Mouse (Mus musculus) urinary bladder, postnatal 25 days (tissue): Measurements from ENCODE around the gene Ino80e.
A peak's percentile ranks its signal among the peaks of the same experiment; 100 is the strongest.
"Not testable (repeated sequence)": the region's sequence is repeated elsewhere in the genome, so short reads cannot be mapped to it uniquely, and the experiment has no call there.

Experiments
- DNase-seq: peaks from one replicate; pipeline ENCODE4 v3.0.0; 2022; ENCODE audit warnings: low spot score

Gene Ino80e

DNA sequence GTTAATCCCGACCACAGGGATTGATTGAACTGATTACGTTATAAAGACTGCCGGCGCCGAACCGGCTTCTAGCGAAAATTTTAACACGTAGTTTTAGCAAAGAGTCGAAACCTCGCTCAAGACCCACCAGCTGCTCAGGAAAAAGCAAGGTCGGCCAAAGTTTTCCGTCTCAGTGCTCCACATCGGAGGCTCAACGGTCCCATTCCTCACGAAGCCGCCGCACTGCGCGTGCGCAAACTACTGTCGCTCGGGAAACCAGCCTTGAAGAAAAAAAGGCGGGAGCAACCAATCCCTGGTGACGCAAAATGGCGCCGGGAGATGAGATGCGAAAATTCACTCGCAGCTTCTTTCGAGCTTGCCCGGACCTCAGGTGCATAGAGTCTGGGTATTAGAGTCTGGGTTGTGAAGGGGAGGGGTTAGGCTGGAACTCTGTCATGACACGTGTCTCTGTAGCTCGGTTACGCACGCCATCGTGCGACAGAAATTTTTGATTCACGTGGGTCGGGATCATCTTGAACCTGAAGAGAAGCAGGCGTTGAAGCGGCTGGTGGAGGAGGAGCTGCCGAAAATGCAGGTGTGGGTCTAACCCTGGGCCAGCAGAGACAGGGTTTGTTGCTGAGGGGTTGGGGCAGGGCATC, at the start of gene Ino80e:
Ino80e (minus strand) TSS at position 231 of the 638 bp plus-strand sequence.
- DNase-seq, result peak; percentile 93

DNA sequence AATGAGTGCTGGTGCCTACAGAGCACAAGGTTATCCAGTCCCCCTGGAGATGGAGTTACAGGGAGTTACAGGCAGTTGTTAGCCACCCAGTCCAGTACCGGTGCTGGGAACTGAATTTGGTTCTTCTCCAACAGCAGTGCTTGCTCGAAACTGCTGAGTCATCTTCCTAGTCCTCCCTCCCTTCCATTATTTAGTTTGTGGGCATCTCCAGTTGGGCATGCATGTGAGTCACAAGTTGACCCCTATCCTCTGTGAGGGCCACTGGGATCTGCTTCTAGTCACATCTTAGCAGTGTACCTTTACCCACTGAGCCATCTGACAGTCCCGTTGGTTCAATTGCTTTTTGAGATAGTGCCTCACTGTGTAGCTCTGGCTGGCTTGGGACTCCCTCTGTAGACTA, 43.4 kb upstream of the Ino80e start:
- DNase-seq, result no peak

DNA sequence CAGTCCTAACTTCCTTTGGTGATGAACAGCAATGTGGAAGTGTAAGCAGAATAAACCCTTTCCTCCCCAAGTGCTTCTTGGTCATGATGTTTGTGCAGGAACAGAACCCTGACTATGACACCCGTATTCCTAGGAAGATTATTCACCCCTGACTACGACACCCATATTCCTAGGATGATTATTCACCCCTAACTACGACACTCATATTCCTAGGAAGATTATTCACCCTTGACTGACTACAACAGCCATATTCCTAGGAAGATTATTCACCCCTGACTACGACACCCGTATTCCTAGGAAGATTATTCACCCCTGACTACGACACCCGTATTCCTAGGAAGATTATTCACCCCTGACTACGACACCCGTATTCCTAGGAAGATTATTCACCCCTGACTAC, 37.6 kb upstream of the Ino80e start:
- not testable (repeated sequence) for DNase-seq

DNA sequence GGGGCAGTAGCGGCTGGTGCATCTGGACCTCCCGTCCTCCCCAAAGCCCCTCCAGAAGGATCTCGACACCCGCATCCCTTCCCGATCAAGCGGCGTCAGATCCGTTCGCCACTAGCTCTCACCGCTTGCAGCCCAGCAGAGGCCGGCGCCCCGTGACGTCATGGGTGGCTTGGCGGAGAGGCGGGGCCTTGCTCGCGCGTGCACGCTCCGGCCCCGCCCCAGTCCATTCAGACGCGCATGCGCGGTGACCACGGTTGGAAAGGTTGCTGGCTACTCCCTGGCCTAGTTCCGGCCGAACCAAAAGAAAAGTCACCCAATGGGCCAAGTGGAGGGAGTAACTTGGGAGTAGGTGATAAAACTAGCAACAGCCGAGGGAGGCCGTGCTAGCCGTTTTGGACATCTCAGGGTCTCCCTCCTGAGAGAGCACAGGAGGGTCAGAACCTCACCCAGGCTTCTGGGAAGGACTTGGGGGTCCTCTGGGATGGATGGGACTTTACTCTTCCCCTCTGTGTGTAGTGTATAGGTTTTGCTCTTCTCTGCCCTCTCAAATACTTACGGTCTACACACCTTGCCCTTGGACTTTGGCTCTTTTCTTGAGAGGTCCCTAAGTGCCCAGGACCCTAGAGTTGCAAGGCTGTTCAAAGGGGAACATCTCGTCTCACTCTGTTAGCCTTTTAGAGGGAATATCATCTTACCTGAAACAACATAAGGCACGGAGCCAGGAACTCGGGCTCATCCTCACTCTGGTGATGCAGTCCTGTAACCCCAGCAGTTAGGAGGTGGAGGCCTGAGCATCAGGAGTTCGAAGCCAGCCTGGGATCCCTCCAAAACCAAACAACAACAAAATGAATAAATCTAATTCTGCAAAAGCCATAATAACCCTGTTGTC, 36.2 kb upstream of the Ino80e start:
- peak; percentile 99 for DNase-seq

DNA sequence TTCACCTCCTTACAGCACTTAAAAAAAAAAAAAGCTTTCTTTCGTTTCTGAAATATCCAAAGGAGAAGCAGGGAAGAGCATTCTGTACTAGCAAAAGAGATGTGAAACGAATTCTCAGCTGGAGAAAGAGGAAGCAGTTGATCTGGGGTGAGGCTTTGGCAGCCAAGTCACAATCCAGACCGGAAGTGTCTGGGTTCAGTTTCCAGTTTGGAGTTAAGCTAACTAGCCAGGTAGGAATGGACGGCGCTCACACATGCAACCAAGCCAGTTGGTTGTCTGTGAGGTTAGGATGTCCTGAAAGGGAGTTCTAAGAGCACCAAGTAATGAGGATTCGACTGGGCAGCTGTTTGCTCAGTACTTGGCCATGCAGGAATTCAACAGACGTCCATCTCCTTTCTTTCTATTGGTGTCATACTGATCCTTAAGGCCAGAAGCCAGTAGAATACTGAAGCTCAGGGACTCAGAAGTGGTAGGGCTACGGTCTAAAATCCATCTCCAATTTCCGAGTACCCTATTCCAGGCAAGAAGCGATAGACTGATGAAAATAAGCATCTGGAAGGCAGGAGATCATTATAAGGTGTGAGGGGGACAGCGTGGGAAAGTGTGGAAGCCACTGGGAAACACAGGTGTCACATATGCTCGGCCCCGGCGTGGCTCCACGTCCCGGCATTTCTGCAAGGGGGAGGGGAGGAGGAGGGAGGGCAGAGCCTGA, 35.4 kb upstream of the Ino80e start:
- no peak for DNase-seq

DNA sequence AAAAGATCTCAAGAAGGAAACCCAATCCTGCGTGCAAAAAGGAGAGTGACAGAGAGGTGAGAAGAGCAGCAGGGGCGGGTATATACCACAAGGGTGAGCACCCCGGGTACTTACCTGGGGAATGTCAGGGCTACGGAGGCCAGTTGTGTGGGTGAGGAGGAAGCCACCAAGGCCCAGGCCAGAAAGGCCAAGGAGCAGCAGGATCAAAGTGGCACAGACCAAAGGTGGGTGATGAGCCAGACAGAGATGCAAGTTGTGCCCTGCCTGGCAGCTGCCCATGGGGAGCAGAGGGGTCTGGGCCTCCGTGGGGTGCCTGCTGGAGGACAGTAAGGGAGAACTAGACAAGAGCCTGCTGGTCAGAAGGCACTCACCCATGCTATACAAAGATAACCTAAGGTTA, 34.7 kb upstream of the Ino80e start:
- DNase-seq, result no peak

DNA sequence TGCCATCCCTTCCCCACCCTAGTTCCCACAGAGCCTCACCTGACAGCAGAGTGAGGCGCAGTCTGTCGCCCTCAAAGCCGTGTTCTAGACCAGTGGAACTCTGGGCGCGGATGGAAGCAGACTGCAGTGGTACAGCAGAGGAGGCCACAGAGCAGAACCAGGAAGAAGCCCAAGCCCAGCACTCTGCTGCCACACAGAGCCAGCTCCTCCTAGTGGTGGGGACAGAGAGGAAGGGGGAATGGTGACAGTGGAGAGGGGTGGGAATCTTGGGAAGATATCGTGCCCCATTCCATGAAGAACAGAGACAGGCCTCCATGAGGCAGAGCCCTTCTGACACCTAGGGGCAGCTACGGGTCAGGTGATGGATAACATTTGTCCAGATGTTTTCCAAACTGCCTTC, 26.7 kb upstream of the Ino80e start:
- DNase-seq, result no peak

DNA sequence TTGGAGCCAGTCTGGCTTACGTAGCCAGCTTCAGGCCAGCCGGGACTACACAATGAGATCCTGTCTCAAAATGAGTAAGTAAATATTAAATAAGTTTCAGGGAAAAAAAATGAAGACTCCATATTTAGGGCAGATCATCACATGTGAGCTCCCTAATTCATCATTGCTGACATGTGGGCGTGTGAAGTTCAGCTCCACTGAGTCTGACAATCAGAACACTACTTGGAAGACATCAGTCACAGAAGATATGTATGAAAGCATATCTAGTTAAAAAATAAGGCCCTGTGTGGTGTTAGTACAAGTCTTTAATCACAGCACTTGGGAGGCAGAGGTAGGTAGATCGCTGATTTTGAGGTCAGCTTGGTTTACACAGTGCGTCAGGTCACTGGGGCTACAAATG, 25.1 kb upstream of the Ino80e start:
- DNase-seq, result no peak

DNA sequence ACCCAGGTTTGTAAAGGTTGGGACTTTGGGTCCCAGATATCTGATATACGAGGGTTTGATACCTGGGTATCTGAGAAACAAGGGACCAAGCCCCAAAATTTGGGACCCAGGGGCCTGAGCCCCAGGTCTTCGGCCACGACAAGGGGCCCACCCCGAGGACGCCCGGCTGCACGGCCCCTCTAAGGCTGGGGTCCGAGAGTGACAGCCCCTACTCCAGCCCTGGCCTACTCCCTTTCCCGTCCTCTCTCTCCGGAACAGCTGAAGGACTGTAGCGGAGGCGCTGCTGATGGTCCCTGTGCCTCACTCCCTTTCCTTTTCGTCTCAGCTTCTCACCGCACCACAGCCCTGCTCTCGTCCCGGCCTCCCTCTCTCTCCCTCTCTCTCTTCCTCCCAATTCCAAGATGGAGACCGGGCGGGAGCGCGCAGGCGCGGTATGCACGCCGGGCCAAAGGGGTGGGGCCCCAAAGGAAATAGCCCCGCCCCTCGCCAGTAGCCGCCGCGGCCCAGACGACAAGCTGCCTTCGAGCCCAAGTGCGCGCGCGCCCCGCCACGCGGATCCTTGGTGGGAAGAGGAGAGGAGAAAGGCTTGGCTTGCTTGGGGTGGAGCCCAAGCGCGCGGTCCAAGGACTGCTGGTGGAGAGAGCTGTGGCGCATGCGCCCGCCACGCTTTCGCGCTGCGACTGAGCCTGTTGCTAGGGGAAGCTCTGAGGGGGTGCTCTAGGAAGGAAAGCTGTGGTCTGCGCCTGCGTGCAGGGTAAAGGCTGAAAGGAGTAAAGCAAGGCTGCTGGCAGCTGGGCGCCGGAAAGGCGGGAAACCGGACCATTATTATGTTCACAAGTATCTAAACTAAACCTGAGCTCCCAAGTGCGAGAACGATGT, 22.3 kb upstream of the Ino80e start, which contains the start of gene Taok2:
Taok2 (minus strand) TSS at position 418 of the 879 bp plus-strand sequence.
- peak; percentile 97 for DNase-seq

DNA sequence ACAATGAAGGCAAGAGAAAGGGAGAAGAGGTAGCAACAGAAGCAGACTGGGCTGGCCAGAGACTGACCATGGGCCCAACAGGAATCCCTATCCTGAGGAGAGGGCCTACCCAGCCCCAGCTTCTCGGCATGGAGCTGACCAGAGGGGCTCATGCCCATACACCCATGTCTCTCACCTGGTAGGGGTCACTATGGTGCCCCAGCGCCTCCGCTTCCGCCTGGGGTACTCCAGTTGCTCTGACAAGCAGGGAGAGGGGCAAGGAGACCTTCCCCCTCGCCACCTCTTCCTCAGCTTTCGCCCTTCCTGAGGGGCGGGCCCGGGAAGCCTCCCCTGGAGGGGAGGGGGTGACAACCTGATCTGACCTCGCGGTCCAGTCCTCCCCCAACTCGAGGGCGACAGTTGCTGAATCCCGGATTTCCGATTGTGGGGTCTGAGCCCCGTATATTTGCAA, 21.6 kb upstream of the Ino80e start:
- no peak for DNase-seq

DNA sequence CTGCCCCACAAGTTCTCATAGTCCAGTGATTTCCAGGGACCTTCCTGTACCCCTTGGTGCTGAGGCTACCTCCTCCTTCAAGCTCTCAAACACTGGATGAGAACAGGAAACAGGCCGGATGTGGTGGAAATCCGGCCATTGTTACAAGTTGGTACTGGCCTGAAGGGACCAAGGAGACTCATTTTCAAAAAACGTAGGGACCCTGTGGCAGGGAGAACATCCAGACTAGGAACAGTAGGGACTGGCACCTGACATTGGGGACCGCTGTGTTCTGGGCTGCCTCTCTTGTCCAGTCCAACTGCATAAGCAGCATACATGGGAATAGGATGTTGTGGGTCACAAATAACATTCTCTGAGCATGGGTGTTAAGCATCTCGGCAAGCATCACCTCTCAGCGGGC, 18.9 kb upstream of the Ino80e start:
- DNase-seq, result no peak

DNA sequence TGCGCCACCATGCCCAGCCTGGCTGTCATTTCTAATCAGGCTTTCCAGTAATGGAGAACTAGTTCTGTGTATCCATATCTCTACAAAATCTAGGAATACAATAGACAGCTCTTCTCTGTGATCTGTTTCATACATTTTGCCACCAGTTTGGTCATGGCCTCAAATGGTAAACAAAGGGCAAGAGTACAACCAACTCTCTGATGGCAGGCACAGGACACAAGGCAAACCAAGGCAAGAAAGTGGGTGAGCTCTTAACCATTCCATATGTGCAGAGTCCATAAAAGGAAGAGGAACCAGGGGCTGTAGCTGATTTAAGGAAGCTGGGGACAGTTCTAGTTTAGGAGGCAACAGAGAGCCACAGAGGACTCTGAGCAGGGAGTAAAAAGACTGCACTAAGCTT, 15.1 kb upstream of the Ino80e start:
- DNase-seq, result no peak

DNA sequence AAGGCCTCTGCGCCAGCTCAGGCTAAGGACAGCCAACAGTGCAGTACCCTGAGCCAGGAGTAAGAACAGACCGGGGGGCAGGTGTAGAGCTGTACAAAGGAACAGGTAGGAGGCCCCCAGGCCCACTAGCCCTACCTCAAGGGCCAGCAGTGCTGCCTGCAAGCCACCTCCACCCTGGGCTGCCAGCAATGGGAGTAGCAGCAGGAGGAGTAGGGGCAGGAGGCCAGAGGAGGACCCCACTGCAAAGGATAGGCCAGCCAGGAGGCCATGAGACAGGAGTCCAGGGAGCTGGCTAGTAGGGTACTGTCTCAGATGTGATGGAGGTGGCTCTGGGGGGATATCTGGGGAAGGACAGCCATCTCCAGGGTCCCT, 8.3 kb upstream of the Ino80e start:
- DNase-seq, result no peak

DNA sequence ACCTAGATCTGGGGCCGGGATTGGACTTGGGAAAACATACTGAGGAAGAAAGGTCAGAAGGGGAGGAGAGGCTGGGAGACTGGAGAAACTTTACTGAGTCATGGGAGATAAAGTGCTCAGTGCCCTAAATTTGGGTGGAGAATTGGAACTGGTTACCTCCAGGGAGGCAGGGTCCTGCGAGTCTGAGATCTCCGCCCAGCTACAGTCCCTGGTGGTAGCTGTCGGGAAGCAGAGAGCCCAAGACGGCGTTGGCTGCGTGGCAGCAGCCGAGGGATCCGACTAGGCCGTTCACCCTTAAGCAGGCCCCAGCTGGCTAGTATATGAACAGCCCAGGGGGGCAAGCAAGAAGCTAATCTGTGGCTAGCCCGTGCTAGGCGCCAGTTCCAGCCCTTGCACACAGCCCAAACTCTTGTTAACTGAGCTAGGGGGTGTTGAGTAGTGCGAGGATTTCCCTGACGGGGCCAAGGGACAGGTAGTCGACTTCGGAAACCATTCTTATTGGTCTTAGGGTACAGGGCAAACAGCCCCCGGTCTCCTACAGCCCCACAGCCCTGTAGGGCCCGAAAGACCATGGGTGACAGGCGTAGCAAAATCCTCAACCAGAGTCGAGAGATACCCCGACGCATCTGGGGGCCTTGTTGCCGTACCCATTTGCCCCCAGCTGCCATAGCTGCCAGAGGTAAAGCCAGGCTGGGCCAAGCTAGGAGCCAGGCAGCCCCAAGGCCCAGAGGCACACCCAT, 7.8 kb upstream of the Ino80e start:
- DNase-seq, result no peak

DNA sequence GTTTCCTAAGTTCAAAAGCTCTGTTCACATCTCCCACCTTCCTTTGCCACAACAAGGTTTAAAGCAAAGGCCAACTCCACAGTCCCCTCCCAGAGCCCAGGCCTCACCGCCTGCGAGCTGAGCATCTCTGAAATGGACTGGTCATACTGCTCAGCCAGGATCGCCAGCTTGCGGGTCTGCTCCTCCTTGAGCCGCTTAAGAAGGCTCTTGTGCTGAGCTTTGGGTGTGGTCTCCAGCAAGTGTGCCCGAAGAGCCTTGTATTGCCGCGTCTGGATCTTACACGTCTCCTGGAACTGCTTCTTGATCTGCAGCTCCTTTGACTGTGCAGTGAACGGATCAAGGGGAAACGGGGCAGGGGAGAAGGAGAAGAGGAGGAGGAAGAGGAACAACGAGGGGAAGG, 5.8 kb upstream of the Ino80e start:
- DNase-seq, result no peak

DNA sequence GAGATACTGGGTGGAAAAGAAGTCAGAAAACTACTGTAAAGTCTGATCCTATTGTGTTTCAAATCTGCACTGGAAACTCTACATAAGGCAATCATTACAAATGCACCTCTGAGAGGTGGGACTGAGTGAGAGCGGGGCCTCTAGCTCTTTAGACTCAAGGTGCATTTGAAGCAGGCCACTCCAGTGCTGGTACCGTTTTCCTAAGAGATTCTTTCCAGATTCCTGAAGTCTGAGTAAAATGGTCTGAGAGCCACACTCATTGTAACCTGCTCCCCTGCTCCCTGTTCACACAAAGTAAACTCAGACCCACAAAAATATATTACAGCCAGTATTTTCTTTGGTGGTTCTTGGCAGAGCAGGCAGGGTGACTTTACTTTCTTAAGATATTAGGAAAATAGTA, 5.4 kb upstream of the Ino80e start:
- no peak for DNase-seq

DNA sequence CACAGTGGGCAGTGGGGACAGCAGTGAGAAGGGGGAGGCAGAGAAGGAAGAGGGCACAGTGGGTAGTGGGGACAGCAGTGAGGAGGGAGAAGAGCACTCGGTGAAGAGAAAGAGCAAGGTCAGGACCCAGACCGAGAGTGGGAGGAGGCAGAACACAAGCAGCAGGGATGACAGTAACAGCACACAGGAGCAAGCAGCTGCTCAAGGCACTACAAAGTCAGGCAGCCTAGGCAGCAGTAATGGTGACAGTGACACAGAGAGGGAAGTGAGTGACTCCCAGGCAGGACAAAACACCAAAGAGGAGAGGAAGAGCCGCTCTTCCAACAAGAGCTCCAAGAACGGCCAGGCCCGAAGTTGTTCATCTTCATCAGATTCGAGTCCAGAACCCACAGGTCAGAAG, 1.6 kb upstream of the Ino80e start:
- no peak for DNase-seq

DNA sequence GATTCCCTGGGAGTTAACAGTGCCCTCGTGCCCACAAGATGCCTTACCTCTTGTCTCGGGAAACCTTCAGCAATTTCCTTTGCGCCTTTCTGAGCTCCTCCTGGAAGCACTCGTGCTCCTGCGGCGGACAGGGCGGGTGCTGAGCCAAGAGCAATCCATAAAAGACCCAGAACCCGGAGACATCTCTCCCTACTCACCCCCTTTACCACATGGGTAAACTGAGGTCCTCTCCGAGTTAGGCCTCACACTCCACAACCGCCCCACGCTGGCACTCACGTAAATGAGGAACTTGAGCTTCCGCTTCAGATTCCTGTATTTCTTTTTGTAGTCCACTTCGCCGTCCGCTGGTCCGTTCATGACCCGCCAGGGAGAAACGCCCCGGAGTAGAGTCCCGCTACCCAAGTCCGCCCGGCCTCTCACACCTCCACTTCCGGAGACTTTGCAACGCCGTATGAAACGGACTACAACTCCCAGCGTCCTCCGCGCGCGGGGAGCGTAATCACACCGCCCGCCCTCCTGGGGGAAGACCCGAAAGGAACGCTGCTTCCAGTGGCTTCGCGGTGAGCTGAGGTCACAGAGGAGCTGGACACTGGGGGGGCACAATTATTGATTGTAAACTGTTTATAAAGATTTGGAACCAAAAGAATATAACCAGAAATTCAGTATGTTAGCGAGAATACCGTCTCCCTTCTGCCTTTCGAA, 597 bp downstream of the Ino80e start, which contains the start of gene Hirip3:
Hirip3 (plus strand) TSS at position 544 of the 702 bp plus-strand sequence.
- DNase-seq, result peak; percentile 94

DNA sequence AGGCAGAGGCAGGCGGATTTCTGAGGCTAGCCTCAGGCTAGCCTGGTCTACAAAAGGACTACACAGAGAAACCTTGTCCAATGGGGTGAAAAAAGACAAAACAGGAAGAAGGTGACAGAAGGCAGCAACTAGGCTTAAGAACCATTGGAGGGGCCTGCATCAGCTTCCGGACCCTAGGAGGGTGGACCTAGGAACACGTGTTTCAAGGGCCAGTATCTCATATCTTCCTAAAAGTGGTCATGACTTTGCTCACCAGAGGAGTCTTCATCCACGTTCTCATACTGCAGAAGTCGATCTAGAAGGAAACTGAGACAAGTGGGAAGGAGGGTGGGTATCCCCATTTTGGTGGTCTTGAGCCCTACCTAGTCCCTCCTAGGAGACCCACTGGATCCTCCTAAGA, 1.2 kb downstream of the Ino80e start:
- no peak for DNase-seq

DNA sequence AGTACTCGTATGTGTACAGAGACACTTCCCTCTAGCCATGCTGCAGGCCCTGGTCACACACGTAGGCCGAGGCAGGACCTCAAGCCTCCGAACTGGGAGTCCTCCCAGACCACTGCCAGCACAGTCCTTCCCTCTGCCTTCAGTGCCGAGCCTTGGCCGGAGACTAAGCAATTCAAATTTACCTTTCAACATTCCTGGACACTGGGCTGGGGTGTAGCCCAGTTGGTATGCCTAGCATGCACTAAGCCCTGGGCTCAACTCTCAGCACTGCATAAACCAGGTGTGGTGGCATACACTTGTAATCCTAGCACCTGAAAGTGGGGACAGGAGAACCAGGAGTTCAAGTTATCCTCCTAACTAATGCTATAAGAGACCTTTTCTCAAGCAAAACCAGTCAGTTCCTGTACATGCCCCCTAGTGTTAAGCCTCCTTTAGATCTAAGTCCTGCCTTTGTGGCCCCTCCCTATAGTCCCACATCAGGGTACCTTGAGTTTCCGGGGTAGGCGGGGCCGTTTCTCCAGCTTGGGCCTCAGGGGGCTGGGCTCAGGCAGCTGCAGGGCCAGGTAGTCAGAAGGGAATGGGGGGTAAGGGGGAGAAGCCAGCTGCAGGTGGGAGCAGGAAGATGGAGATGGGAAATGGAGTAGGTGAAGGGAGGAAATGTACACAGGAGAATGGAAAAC, 5.3 kb downstream of the Ino80e start:
- DNase-seq, result no peak
